Mouse (Mus musculus) C2C12 (cell line): ENCODE measurements around the gene Sec61b.

Experiments
- CTCF ChIP-seq: IDR thresholded peaks from one replicate; pipeline ENCODE4 v1.5.1; 2011; ENCODE audit not compliant: control insufficient read depth, insufficient read depth, insufficient read length
- FOSL1 ChIP-seq: IDR thresholded peaks from one replicate; pipeline ENCODE4 v1.8.0; 2011; ENCODE audit warnings: mild to moderate bottlenecking, low read length; ENCODE audit not compliant: poor library complexity, insufficient read depth, severe bottlenecking
- MYOD1 ChIP-seq: IDR thresholded peaks from one replicate; pipeline ENCODE4 v1.6.1; 2011; ENCODE audit warnings: low read depth; ENCODE audit not compliant: control insufficient read depth, insufficient read length
- USF1 ChIP-seq: IDR thresholded peaks from one replicate; pipeline ENCODE4 v1.6.1; 2011; ENCODE audit warnings: low read depth, mild to moderate bottlenecking, control low read depth, moderate library complexity

- TF ChIP-seq CTCF (no peak), USF1 (no peak), MYOD1 (no peak), FOSL1 (no peak)
These were observed 35.5 kb upstream of the Sec61b start for GRCm38 (mm10) chr4:47438956-47439355.
